Mouse (Mus musculus): Measurements from ENCODE around the gene Ost4.

DNA sequence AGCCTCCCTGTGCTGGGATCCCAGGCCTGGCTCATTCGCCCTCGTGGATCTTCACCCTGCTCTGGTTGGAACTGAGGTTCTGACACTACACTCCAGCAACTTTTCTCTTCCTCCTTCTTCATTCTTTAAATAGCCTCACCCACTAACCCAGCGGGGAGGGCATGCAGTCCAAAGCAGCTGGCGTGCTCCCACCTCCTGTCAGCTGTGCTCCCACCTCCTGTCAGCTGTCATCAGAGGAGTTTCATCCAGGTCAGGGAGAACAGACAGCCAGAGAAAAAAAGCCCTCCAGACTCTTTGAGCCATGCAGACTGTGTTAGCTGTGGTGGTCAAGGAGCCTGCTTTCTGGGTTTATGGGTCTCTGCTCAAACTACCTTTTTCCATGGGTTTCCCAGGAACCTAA is 23.8 kb upstream of the Ost4 start:
- TF ChIP-seq CTCF (conservative IDR thresholded peaks at IDR 0.05; ENCODE audit: low read length) = no peak
- TF ChIP-seq POU5F1 (IDR thresholded peaks at IDR 0.05; ENCODE audit: borderline replicate concordance, low read length) = no peak

All from E14TG2a.4 (cell line).